ENCODE assay signal across 19 mouse cellular contexts in the genomic region with DNA sequence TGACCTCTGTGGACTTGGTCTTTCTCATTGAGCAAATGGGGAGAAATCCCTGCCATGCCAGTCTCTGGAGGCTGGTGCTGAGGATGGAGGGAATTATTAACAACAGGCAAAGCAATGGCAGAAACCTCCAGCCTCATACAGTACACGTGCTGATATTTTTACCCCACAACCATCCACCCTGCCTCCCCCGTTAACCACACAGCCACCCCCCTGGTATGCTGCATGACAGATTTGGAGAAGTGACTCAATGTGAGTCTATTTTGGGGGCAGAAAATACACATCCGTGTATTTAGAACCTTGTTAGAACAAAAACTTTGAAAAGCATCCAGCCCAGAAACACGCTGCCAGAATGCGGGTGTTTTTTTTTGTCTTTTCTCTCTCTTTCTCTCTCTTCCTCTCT.
DNase-seq lines count a peak whose midpoint lies in the region; ATAC-seq and TF ChIP-seq lines count a peak whose summit lies in the region.
"Had no signal": no experiment of that assay in that cellular context is flagged by ENCODE, and none has a peak within 500 bp of the region (broad histone marks: within the 10 kb centered on the region; RNA-seq: fewer than 3 reads in every experiment).

No protein-coding gene starts in this region.

- H3K36me3 ChIP-seq in CH12.LX (replicated peaks in 1 of 2; ENCODE audit: control insufficient read depth in 1 of 2, insufficient read depth in 1 of 2, low read length in 1 of 2) = peaks cover 0 to 11% of the 10 kb centered on the region in 2 experiments
- no peaks in the 10 kb centered on the region for H3K36me3 ChIP-seq in midbrain, embryonic 11.5 days (ENCODE audit: control insufficient read depth, insufficient read depth, low read length)
- H3K36me3 ChIP-seq: hindbrain, embryonic 13.5 days; intestine, embryonic 15.5 days; liver, embryonic 15.5 days; midbrain, embryonic 10.5 days had no signal

- in situ Hi-C loops in CH12.LX (cut with MboI; ENCODE audit: low pct_ligation_motif_present, low pct_unique_long_range_greater_than_20kb, low sequenced_read_pairs) = no loop called here

- TF ChIP-seq RAD21 in CH12.LX (IDR thresholded peaks at IDR 0.05; ENCODE audit: low read depth, low read length) = no peak; the same call in 1 of the 2 replicates

- TF ChIP-seq POLR2A in CH12.LX (IDR thresholded peaks at IDR 0.05; ENCODE audit: low read depth, low read length) = no peak

- H3K4me1 ChIP-seq in CH12.LX (ENCODE audit: control insufficient read depth in 1 of 2, insufficient read depth in 2 of 2) = peaks cover 22 to 73% of the 10 kb centered on the region in 2 experiments
- H3K4me1 ChIP-seq in midbrain, embryonic 11.5 days (ENCODE audit: control insufficient read depth, insufficient read depth, low read length) = no peaks in the 10 kb centered on the region
- H3K4me1 ChIP-seq: hindbrain, embryonic 13.5 days; intestine, embryonic 15.5 days; liver, embryonic 15.5 days; midbrain, embryonic 10.5 days had no signal

- H3K9ac ChIP-seq in CH12.LX (ENCODE audit: insufficient read depth, low read depth) = no peak overlapping the region
- no peak overlapping the region for H3K9ac ChIP-seq in midbrain, embryonic 11.5 days (ENCODE audit: low read length)
- H3K9ac ChIP-seq: hindbrain, embryonic 13.5 days; intestine, embryonic 15.5 days; liver, embryonic 15.5 days had no signal

- no peak overlapping the region for H3K4me3 ChIP-seq in CH12.LX (replicated peaks in 1 of 3; ENCODE audit: low read depth in 2 of 3, low read length in 2 of 3, poor library complexity in 1 of 3)
- no peak overlapping the region for H3K4me3 ChIP-seq in midbrain, embryonic 11.5 days (ENCODE audit: low read depth, low read length)
- H3K4me3 ChIP-seq in gastrocnemius, adult 2 months = no peak overlapping the region
- H3K4me3 ChIP-seq: erythroblast, embryonic 14.5 days; hindbrain, embryonic 13.5 days; intestine, embryonic 15.5 days; liver, embryonic 15.5 days; midbrain, embryonic 10.5 days had no signal

- dilution Hi-C loops in CH12.LX (cut with MboI; ENCODE audit: extremely low pct_ligation_motif_present, extremely low pct_unique_long_range_greater_than_20kb, low sequenced_read_pairs) = no loop called here

- no peak overlapping the region for H3K27ac ChIP-seq in CH12.LX (ENCODE audit: insufficient read depth, low read depth)
- H3K27ac ChIP-seq in midbrain, embryonic 11.5 days (ENCODE audit: low read depth, low read length) = no peak overlapping the region
- no peak overlapping the region for H3K27ac ChIP-seq in gastrocnemius, adult 2 months
- H3K27ac ChIP-seq: hindbrain, embryonic 13.5 days; intestine, embryonic 15.5 days; liver, embryonic 15.5 days; midbrain, embryonic 10.5 days; stomach, postnatal 0 days had no signal

- H3K79me2 ChIP-seq in CH12.LX (replicated peaks; ENCODE audit: control insufficient read depth, extremely low read depth, insufficient read depth, poor library complexity, severe bottlenecking) = no peaks in the 10 kb centered on the region

- H3K4me2 ChIP-seq in CH12.LX (ENCODE audit: insufficient read depth, low read depth, poor library complexity, severe bottlenecking) = no peak overlapping the region
- no peak overlapping the region for H3K4me2 ChIP-seq in midbrain, embryonic 11.5 days
- H3K4me2 ChIP-seq: hindbrain, embryonic 13.5 days; intestine, embryonic 15.5 days; liver, embryonic 15.5 days had no signal

- intact Hi-C loops in gastrocnemius, adult 2 months (cut with DNase I) = no loop called here

- peaks cover 8% of the 10 kb centered on the region for H3K9me3 ChIP-seq in CH12.LX (replicated peaks; ENCODE audit: low read length)
- no peaks in the 10 kb centered on the region for H3K9me3 ChIP-seq in midbrain, embryonic 11.5 days (ENCODE audit: control insufficient read depth, low read length)
- H3K9me3 ChIP-seq: hindbrain, embryonic 13.5 days; intestine, embryonic 15.5 days; liver, embryonic 15.5 days; midbrain, embryonic 10.5 days had no signal

- TF ChIP-seq CTCF in CH12.LX (conservative IDR thresholded peaks at IDR 0.05 in 1 of 2, IDR thresholded peaks at IDR 0.05 in 1 of 2; ENCODE audit: low read depth in 2 of 2, low read length in 2 of 2) = no peak
- TF ChIP-seq CTCF in gastrocnemius, adult 2 months (IDR thresholded peaks at IDR 0.05) = no peak

- no peaks in the 10 kb centered on the region for H3K27me3 ChIP-seq in CH12.LX (replicated peaks)
- no peaks in the 10 kb centered on the region for H3K27me3 ChIP-seq in midbrain, embryonic 11.5 days (ENCODE audit: control insufficient read depth, insufficient read depth, low read length)
- H3K27me3 ChIP-seq: hindbrain, embryonic 13.5 days; intestine, embryonic 15.5 days; liver, embryonic 15.5 days had no signal

- no peak for ATAC-seq in midbrain, embryonic 11.5 days (ENCODE audit: low FRiP score)
- ATAC-seq: CD4-positive, CD25-positive, alpha-beta regulatory T cell, adult 4 months; forebrain, embryonic 14.5 days; intestine, embryonic 15.5 days had no signal

- peak; percentile 74 for TF ChIP-seq EP300 in CH12.LX (IDR thresholded peaks at IDR 0.05; ENCODE audit: low read length)

- WGBS in midbrain, embryonic 11.5 days = 87% methylated on average over 5 of the region's 5 CpGs

- peak; percentile 80 for DNase-seq in A20 (ENCODE audit: low read depth, low spot score)
- peak; percentile 79 for DNase-seq in CH12.LX (ENCODE audit: extremely low read depth)
- DNase-seq in layer of hippocampus, adult 9-11 months = peak; percentile 56
- peak; percentile 47 to 48 for DNase-seq in right cerebral cortex, adult 2 months (ENCODE audit: low spot score in 2 of 2)
- no peak for DNase-seq in cerebellum, adult 9-10 months
- no peak for DNase-seq in midbrain, embryonic 11.5 days (ENCODE audit: low spot score, missing footprints)
- DNase-seq in gastrocnemius, adult 2 months = no peak
- DNase-seq: cerebellum, postnatal 25 days; gastrocnemius, postnatal 14 days; lung, postnatal 14 days; thymus, postnatal 25 days had no signal

TF ChIP-seq in CH12.LX, 34 proteins besides CTCF, POLR2A, EP300 and RAD21:
- TF ChIP-seq E2F4 (IDR thresholded peaks at IDR 0.05; ENCODE audit: insufficient replicate concordance, low read depth, low read length) = no peak
- TF ChIP-seq CHD2 (IDR thresholded peaks at IDR 0.05; ENCODE audit: low read length) = peak; percentile 61; the same call in 1 of the 2 replicates
- TF ChIP-seq MAX (IDR thresholded peaks at IDR 0.05; ENCODE audit: low read length) = peak; percentile 76
- peak; percentile 91 for TF ChIP-seq ETS1 (conservative IDR thresholded peaks at IDR 0.05; ENCODE audit: low read depth, low read length)
- peak; percentile 66 for TF ChIP-seq JUN (IDR thresholded peaks at IDR 0.05; ENCODE audit: insufficient read depth, low read depth, low read length)
- peak; percentile 65 for TF ChIP-seq TCF12 (IDR thresholded peaks at IDR 0.05; ENCODE audit: low read depth, low read length)
- peak; percentile 96 for TF ChIP-seq BHLHE40 (IDR thresholded peaks at IDR 0.05; ENCODE audit: low read depth, low read length)
- TF ChIP-seq MAZ (IDR thresholded peaks at IDR 0.05; ENCODE audit: low read depth, low read length) = peak; percentile 41; the same call in 1 of the 2 replicates
- no peak for TF ChIP-seq TBP (conservative IDR thresholded peaks at IDR 0.05; ENCODE audit: low read depth, low read length)
- peak; percentile 99 for TF ChIP-seq MEF2A (IDR thresholded peaks at IDR 0.05; ENCODE audit: borderline replicate concordance, low read depth, low read length)
- peak; percentile 57; the same call in 1 of the 2 replicates for TF ChIP-seq MYC (IDR thresholded peaks at IDR 0.05; ENCODE audit: low read depth, low read length)
- no peak for TF ChIP-seq ZMIZ1 (IDR thresholded peaks at IDR 0.05; ENCODE audit: low read depth, low read length)
- no peak; the same call in 1 of the 2 replicates for TF ChIP-seq SIN3A (IDR thresholded peaks at IDR 0.05; ENCODE audit: low read length)
- TF ChIP-seq IRF4 (IDR thresholded peaks at IDR 0.05; ENCODE audit: low read depth, low read length) = peak; percentile 77
- peak; percentile 35; the same call in 1 of the 2 replicates for TF ChIP-seq JUND (conservative IDR thresholded peaks at IDR 0.05; ENCODE audit: low read depth, low read length)
TF ChIP-seq in CH12.LX: peak in this region for 11.

Comparison
In these comparisons a context has a peak if more than half of its experiments do, and no peak if none do; other contexts are left out.
1. DNase-seq: peak in A20 (single experiment), CH12.LX (single experiment), layer of hippocampus, adult 9-11 months (single experiment) and right cerebral cortex, adult 2 months (2 of 2); none in cerebellum, adult 9-10 months (single experiment), midbrain, embryonic 11.5 days (single experiment) and gastrocnemius, adult 2 months (single experiment).